Mouse (Mus musculus) bone marrow, adult 2 months (tissue): Measurements from ENCODE around the gene Ddi2.

Source experiments
- CTCF ChIP-seq: fragments of 200-500 bp; IDR thresholded peaks from 2 replicates; pipeline ENCODE4 v1.5.1; 2011; ENCODE audit warnings: low read length, control low read depth; ENCODE audit not compliant: control insufficient read depth, insufficient read depth
- POLR2A ChIP-seq: fragments of 200-500 bp; IDR thresholded peaks from 2 replicates; pipeline ENCODE4 v1.6.1; 2011; ENCODE audit warnings: low read depth, mild to moderate bottlenecking, control low read depth, low read length, borderline replicate concordance; ENCODE audit not compliant: control insufficient read depth

DNA sequence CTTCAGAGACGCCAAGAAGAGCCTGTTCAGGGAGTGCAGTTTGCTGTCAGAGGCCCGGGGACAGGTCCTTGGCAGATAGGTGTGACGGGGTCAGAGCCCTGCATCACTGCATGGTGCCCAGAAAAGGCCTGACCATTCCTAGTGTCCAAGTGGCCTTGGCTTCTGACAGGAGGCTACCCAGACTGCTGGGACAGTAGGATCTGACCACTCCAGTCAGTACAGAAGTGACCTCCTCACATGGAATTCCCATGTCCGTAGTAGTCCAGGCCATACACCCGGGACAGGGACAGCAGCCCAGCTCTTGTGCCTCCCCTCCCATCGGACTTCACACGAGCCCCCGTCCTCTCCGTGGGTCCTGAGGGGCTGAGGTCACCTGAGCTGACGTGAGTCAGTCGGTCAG lies 93.2 kb downstream of the Ddi2 start:
- TF ChIP-seq CTCF (no peak), POLR2A (no peak)
